Mouse (Mus musculus): ENCODE results near the gene Lgr5. TPM values are rescaled to one million over a fixed set of nuclear protein-coding genes. Genes with fewer than 3 reads are reported as not detected.

Gene Lgr5
- polyA plus RNA-seq, 1 experiment from 2014 or later, result 7.4 TPM

DNA sequence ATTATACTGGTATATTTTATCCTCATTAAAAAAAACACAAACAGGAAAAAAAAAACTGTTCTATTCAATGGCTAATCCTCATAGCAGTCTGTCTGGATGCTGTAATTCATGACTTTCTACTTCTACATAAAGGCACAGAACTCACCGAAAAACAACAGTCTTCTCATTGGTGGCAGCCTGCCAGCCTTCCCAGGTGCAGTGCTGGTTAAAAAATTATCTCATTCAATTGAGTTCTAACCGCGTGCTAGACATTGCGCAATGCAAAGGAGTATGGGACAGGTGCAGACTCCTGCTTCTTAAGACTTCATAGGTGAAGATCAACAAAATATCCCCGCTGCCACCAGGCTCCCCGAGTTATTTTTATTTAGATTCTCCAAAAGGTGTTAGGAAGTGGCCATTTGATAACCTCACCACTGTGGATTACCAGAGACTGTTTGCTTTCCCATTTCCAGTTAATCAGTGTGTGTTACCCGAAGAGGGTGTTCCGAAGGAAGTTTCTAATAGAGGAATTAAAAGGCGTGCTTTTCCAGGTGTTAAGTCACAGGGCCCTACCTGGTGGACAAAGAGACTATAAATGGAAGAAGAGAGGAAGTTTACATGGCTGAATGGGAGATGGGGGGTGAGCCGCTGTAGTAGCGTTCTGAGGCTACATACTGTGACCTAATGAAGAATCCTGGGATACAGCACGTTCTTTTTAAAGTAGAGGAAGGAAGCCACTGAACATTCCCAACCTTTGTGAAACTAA, 26.3 kb downstream of the Lgr5 start:
- WGBS, result 72% methylated on average over 12 of the region's 12 CpGs
- H3K4me2 ChIP-seq (ENCODE audit: low read depth), result no peak overlapping the region
- no peaks in the 10 kb centered on the region for H3K36me3 ChIP-seq (ENCODE audit: control insufficient read depth, insufficient read depth, low read length)
- 0 out of 2 replicates have a peak, but pooled peaks cover 7% of the 10 kb centered on the region for H3K4me1 ChIP-seq (ENCODE audit: control insufficient read depth, insufficient read depth, low read length)
- H3K27ac ChIP-seq (ENCODE audit: low read depth, low read length), result no peak overlapping the region
- H3K9ac ChIP-seq (ENCODE audit: low read length), result no peak overlapping the region
- no peak for DNase-seq (ENCODE audit: low spot score)
- ATAC-seq (ENCODE audit: insufficient read depth, low FRiP score, low TSS enrichment), result no peak
- no peak overlapping the region for H3K4me3 ChIP-seq (ENCODE audit: low read depth, low read length)
- H3K27me3 ChIP-seq (ENCODE audit: control insufficient read depth, insufficient read depth, low read length), result no peaks in the 10 kb centered on the region
- H3K9me3 ChIP-seq (ENCODE audit: control insufficient read depth, low read length), result no peaks in the 10 kb centered on the region

DNA sequence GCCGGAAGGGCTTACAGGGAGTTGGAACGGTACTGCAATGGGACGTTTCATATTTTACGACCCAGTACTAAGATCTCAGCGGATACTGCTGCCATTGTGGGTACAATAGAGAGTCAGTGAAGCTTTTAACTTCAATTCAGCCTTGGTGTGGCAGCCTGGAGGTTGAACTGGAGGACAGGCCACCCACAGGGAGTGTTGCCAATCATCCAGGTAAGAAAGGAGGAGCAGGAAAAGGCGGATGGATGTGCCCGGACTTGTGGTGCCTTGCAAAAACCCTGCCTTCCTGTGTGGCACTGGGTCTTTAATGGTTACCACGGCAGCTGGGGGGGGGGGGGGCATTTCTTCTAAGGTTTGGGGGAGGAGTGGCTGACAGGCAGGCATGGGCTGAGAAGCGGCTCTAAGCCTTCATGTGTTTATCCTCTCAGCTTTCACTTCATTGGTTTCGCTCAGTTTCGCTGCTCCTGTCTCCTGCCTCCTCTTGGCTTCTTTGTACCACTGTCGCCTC, 30.8 kb downstream of the Lgr5 start:
- Histone ChIP-seq H3K27me3 (ENCODE audit: control insufficient read depth, insufficient read depth, low read length) (no peaks in the 10 kb centered on the region), H3K9me3 (ENCODE audit: control insufficient read depth, low read length) (no peaks in the 10 kb centered on the region), H3K4me1 (ENCODE audit: control insufficient read depth, insufficient read depth, low read length) (0 out of 2 replicates have a peak, but pooled peaks cover 7% of the 10 kb centered on the region), H3K27ac (ENCODE audit: low read depth, low read length) (no peak overlapping the region), H3K36me3 (ENCODE audit: control insufficient read depth, insufficient read depth, low read length) (no peaks in the 10 kb centered on the region), H3K4me3 (ENCODE audit: low read depth, low read length) (no peak overlapping the region), H3K9ac (ENCODE audit: low read length) (peak overlapping the region; percentile 40; the same call in 1 of the 2 replicates), H3K4me2 (ENCODE audit: low read depth) (no peak overlapping the region)
- WGBS, result 29% methylated on average over 12 of the region's 12 CpGs
- peak; percentile 24 for DNase-seq (ENCODE audit: low spot score)
- ATAC-seq (ENCODE audit: insufficient read depth, low FRiP score, low TSS enrichment), result peak; percentile 60

DNA sequence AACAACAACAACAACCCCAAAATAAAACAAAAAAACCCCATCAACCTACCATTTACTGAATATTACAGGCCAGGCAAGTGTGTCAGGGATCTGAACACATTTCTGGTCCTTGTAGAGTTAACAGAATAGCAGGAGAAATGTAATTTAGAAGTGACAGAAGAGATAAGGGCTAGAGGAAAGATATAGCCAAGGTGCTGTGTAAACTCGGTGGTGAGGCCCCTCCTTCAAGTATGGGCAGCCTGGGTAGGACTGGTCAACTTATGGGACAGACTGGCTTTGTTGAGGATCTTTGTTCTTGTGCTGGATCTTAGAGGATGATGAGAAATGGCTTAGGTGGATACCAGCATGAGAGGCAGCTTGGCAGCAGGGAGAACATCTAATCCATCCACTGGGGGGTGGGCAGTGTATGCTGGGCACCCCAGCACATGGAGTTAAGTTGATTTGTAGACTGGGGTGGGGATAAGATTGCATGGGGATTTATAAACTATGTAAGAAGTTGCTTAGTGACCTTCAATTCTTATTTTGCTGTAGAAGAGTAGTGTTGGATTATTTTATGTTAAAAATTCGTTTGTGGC, 32.3 kb downstream of the Lgr5 start:
- ATAC-seq (ENCODE audit: insufficient read depth, low FRiP score, low TSS enrichment), result no peak
- no peaks in the 10 kb centered on the region for H3K9me3 ChIP-seq (ENCODE audit: control insufficient read depth, low read length)
- WGBS, result 69% methylated on average over 2 of the region's 2 CpGs

DNA sequence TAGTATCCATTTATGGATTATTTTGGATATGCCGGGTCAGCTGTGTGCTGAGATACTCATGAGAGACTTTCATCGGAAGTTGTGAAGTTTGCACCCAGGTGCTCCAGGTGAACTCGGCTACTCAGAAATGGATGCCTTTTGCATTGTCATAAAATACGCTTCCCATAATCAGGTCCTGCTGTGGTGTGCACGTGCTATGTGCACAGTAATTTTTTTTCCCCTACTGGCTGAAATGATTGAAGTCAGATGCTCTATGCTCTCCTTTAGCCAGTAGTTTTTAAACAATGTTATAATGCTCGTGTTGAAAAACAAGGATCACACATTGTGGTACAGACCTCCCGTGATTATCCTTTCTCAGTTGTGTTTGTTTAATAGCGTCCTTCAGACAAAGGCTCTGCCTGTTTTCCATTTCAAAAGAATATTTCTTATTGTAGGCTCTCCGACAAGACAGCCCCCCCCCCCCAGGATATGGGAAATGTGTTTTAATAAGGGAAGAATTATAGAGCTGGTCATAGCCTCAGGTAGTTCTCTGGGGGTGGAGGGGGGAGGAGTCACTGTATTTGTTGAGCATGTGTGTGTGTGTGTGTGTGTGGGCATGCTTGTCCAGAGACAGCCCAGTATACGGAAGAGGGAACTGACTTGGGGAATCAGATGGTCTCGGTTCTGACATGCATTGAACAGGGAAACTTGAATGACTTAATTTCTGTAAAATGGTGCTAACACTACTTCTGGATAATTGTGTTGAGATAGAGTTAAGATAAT, 34.0 kb downstream of the Lgr5 start:
- no peak for DNase-seq (ENCODE audit: low spot score)
- no peak overlapping the region for H3K4me2 ChIP-seq (ENCODE audit: low read depth)
- no peak overlapping the region for H3K27ac ChIP-seq (ENCODE audit: low read depth, low read length)
- H3K36me3 ChIP-seq (ENCODE audit: control insufficient read depth, insufficient read depth, low read length), result no peaks in the 10 kb centered on the region
- no peaks in the 10 kb centered on the region for H3K9me3 ChIP-seq (ENCODE audit: control insufficient read depth, low read length)
- WGBS, result 68% methylated on average over 11 of the region's 11 CpGs
- 0 out of 2 replicates have a peak, but pooled peaks cover 7% of the 10 kb centered on the region for H3K4me1 ChIP-seq (ENCODE audit: control insufficient read depth, insufficient read depth, low read length)
- H3K9ac ChIP-seq (ENCODE audit: low read length), result no peak overlapping the region
- ATAC-seq (ENCODE audit: insufficient read depth, low FRiP score, low TSS enrichment), result no peak; the same call in 1 of the 2 replicates
- no peak overlapping the region for H3K4me3 ChIP-seq (ENCODE audit: low read depth, low read length)
- H3K27me3 ChIP-seq (ENCODE audit: control insufficient read depth, insufficient read depth, low read length), result no peaks in the 10 kb centered on the region

More for the DNA sequence above, 32.3 kb downstream of the Lgr5 start:
- no peak overlapping the region for H3K9ac ChIP-seq (ENCODE audit: low read length)
- no peaks in the 10 kb centered on the region for H3K36me3 ChIP-seq (ENCODE audit: control insufficient read depth, insufficient read depth, low read length)
- 0 out of 2 replicates have a peak, but pooled peaks cover 7% of the 10 kb centered on the region for H3K4me1 ChIP-seq (ENCODE audit: control insufficient read depth, insufficient read depth, low read length)
- H3K27ac ChIP-seq (ENCODE audit: low read depth, low read length), result no peak overlapping the region
- H3K4me3 ChIP-seq (ENCODE audit: low read depth, low read length), result no peak overlapping the region
- no peak for DNase-seq (ENCODE audit: low spot score)
- H3K27me3 ChIP-seq (ENCODE audit: control insufficient read depth, insufficient read depth, low read length), result no peaks in the 10 kb centered on the region
- no peak overlapping the region for H3K4me2 ChIP-seq (ENCODE audit: low read depth)

DNA sequence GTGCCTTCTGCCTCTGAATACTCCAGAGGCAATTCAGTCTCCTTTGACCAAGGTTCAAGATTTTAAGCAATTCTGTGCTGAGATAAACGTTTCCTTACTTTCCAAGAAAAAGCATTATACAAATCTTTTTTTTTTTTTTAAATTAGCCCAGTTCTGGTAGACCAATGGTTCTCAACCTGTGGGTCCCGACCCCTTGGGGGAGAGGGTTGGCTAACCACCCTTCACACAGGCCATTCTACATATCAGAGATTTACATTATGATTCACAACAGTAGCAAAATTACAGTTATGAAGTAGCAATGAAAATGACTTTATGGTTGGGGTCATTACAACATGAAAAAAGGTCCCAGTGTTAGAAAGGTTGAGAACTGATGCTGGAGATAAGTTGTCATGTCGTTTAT, 36.5 kb downstream of the Lgr5 start:
- H3K9ac ChIP-seq (ENCODE audit: low read length), result no peak overlapping the region
- no peaks in the 10 kb centered on the region for H3K36me3 ChIP-seq (ENCODE audit: control insufficient read depth, insufficient read depth, low read length)
- H3K27me3 ChIP-seq (ENCODE audit: control insufficient read depth, insufficient read depth, low read length), result no peaks in the 10 kb centered on the region
- H3K4me2 ChIP-seq (ENCODE audit: low read depth), result no peak overlapping the region
- H3K4me3 ChIP-seq (ENCODE audit: low read depth, low read length), result no peak overlapping the region
- DNase-seq (ENCODE audit: low spot score), result no peak
- no peak overlapping the region for H3K27ac ChIP-seq (ENCODE audit: low read depth, low read length)
- H3K4me1 ChIP-seq (ENCODE audit: control insufficient read depth, insufficient read depth, low read length), result no peaks in the 10 kb centered on the region
- H3K9me3 ChIP-seq (ENCODE audit: control insufficient read depth, low read length), result no peaks in the 10 kb centered on the region
- ATAC-seq (ENCODE audit: insufficient read depth, low FRiP score, low TSS enrichment), result no peak
- 92% methylated on average over 3 of the region's 3 CpGs for WGBS

DNA sequence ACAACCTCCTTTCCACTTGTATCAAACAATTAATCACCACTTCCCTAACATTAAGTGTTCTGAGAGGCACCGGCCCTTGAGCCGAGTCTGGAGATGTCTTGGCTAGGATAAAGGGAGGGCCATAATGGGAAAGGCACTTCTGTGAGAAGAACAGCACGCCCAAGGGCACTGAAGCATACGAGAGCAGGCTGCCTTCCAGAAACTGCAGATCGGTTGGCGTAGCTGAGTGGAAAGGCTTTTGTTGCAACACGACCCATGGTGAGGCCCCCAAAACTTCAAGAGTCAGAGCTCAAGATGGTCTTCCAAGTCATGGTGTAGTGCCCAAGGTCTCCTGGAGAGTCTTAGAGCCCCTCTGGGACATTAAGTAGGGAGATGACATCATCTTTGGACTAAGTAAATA, 37.3 kb downstream of the Lgr5 start:
- H3K4me3 ChIP-seq (ENCODE audit: low read depth, low read length), result no peak overlapping the region
- H3K27me3 ChIP-seq (ENCODE audit: control insufficient read depth, insufficient read depth, low read length), result no peaks in the 10 kb centered on the region
- DNase-seq (ENCODE audit: low spot score), result no peak
- 83% methylated on average over 7 of the region's 7 CpGs for WGBS
- no peaks in the 10 kb centered on the region for H3K9me3 ChIP-seq (ENCODE audit: control insufficient read depth, low read length)
- no peak for ATAC-seq (ENCODE audit: insufficient read depth, low FRiP score, low TSS enrichment)
- H3K9ac ChIP-seq (ENCODE audit: low read length), result no peak overlapping the region
- H3K4me1 ChIP-seq (ENCODE audit: control insufficient read depth, insufficient read depth, low read length), result no peaks in the 10 kb centered on the region
- no peaks in the 10 kb centered on the region for H3K36me3 ChIP-seq (ENCODE audit: control insufficient read depth, insufficient read depth, low read length)
- no peak overlapping the region for H3K27ac ChIP-seq (ENCODE audit: low read depth, low read length)
- no peak overlapping the region for H3K4me2 ChIP-seq (ENCODE audit: low read depth)

DNA sequence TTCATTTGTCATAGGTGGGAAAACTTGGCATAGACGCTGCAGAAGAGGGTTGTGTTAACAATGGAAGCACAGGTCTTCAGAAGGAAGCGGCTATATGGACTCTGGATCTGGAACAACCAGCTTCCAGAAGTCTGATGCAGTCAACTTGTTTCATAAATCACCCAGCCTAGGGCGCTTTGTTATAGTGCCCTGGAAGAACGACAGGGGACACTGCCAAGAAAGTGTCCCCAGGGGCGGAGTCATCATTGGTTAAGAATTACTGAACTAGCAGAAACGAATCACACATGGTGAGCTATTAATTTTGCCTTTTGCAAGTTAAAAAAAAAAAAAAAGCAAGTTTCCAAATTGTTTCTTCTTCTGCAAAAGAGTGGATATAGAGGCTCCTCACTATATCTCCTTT, 44.7 kb downstream of the Lgr5 start:
- DNase-seq (ENCODE audit: low spot score) (no peak), ATAC-seq (ENCODE audit: insufficient read depth, low FRiP score, low TSS enrichment) (no peak)
- H3K4me3 ChIP-seq (ENCODE audit: low read depth, low read length), result no peak overlapping the region
- H3K27ac ChIP-seq (ENCODE audit: low read depth, low read length), result no peak overlapping the region
- H3K4me1 ChIP-seq (ENCODE audit: control insufficient read depth, insufficient read depth, low read length), result no peaks in the 10 kb centered on the region
- 87% methylated on average over 6 of the region's 6 CpGs for WGBS
- no peak overlapping the region for H3K4me2 ChIP-seq (ENCODE audit: low read depth)
- H3K36me3 ChIP-seq (ENCODE audit: control insufficient read depth, insufficient read depth, low read length), result no peaks in the 10 kb centered on the region
- no peaks in the 10 kb centered on the region for H3K9me3 ChIP-seq (ENCODE audit: control insufficient read depth, low read length)
- H3K27me3 ChIP-seq (ENCODE audit: control insufficient read depth, insufficient read depth, low read length), result no peaks in the 10 kb centered on the region
- H3K9ac ChIP-seq (ENCODE audit: low read length), result no peak overlapping the region

DNA sequence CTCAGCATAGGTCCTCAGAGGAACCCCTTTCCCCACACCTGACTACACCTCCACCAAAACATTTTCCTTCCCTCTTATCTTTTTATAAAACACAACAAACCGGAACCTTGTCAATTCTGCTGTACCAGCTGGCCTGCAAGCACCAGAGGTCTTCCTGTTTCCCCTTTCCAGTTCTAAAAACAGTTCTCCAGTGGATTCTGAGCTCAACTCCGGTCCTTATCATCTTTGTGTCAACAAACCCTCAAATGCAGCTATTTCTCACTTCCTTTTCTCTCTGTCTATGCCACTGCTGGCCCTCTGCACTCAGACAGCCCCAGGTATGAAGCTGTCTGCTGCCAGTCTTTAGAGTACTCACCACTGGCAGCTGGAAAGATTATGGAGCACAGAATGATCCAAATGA, 56.8 kb downstream of the Lgr5 start:
- Histone ChIP-seq H3K4me3 (ENCODE audit: low read depth, low read length) (no peak overlapping the region), H3K9me3 (ENCODE audit: control insufficient read depth, low read length) (no peaks in the 10 kb centered on the region), H3K27me3 (ENCODE audit: control insufficient read depth, insufficient read depth, low read length) (no peaks in the 10 kb centered on the region), H3K4me1 (ENCODE audit: control insufficient read depth, insufficient read depth, low read length) (no peaks in the 10 kb centered on the region), H3K36me3 (ENCODE audit: control insufficient read depth, insufficient read depth, low read length) (no peaks in the 10 kb centered on the region), H3K9ac (ENCODE audit: low read length) (no peak overlapping the region), H3K27ac (ENCODE audit: low read depth, low read length) (no peak overlapping the region), H3K4me2 (ENCODE audit: low read depth) (no peak overlapping the region)
- 86% methylated on average over 2 of the region's 2 CpGs for WGBS
- ATAC-seq (ENCODE audit: insufficient read depth, low FRiP score, low TSS enrichment) (no peak), DNase-seq (ENCODE audit: low spot score) (no peak)

Data from neural tube, embryonic 11.5 days (tissue).